Mouse (Mus musculus) erythroblast, embryonic 14.5 days (primary cell): Measurements from ENCODE around the gene Ttyh1. TPM values are rescaled to one million over a fixed set of nuclear protein-coding genes. Genes with fewer than 3 reads are reported as not detected.

Experiments used
- H3K27me3 ChIP-seq: 2 replicates; pipeline ENCODE4 v1.6.1; 2012; ENCODE audit warnings: inconsistent platforms; ENCODE audit not compliant: control insufficient read depth
- H3K36me3 ChIP-seq: 2 replicates; pipeline ENCODE4 v1.6.1; 2012; ENCODE audit warnings: mild to moderate bottlenecking, inconsistent platforms; ENCODE audit not compliant: control insufficient read depth
- H3K4me1 ChIP-seq: 2 replicates; pipeline ENCODE4 v1.6.1; 2012; ENCODE audit warnings: inconsistent platforms; ENCODE audit not compliant: control insufficient read depth
- H3K4me3 ChIP-seq: replicated peaks from 2 replicates; pipeline ENCODE3; 2012; ENCODE audit warnings: moderate library complexity, mild to moderate bottlenecking, inconsistent platforms
- H3K9me3 ChIP-seq: 2 replicates; pipeline ENCODE4 v1.6.1; 2012; ENCODE audit warnings: low read length, inconsistent platforms, mixed read lengths; ENCODE audit not compliant: control insufficient read depth
- GATA1 ChIP-seq: IDR thresholded peaks from 2 replicates; pipeline ENCODE4 v1.6.1; 2012; ENCODE audit warnings: low read length, inconsistent platforms, mixed read lengths
- TAL1 ChIP-seq: IDR thresholded peaks from 3 replicates; pipeline ENCODE4 v1.6.1; 2012; ENCODE audit warnings: low read length, inconsistent platforms, mixed read lengths
- polyA plus RNA-seq: library from polyadenylated mRNA; stranded (reverse); fragments of >175 nt; gene quantifications from 2 replicates; pipeline ENCODE4 v1.2.3, GENCODE M21; 2012

The Ttyh1 gene
- polyA plus RNA-seq, 1 experiment, result not detected

DNA sequence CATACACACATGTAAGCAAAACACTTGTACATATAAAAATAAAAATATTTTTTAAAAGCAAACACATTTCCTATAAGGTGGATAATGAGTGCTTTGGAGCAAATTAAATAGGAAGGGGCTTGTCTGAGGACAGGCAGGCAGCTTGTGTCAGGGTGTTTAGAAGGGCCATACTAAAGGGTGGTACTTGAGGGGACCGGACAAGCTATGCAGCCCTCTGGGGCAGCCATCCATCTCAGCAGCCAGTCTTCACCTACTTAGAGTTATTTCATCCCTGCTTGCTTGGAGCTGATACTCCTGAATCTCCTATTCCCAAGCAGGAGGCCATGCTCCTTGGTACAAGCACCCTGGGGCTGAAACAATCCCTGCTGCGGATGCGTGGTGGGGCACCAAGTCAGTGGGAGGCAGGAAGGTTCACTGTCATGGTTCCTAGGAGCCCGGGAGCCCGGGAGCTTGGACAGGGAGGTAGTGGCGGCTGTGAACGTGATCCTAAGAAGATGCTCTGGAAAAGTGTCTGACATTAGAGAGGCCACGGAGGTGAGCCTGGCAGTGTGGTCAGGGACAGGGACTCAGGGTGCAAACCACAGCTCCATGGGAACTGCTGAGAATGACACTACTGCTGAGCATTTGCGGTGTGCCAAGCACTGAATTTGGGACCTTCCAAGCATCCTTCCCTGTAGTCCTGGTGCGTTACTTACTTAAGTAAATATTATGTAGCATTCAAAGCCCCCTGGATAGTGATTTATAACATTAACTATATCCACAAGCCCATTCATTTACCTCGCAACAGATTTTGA lies 8.0 kb downstream of the Ttyh1 start:
- no peaks in the 10 kb centered on the region for H3K36me3 ChIP-seq
- TF ChIP-seq TAL1, result no peak
- no peak for TF ChIP-seq GATA1

GRCm38 (mm10) chr7:4127894-4128293 lies 8.7 kb downstream of the Ttyh1 start:
- Histone ChIP-seq H3K9me3 (no peaks in the 10 kb centered on the region), H3K36me3 (peaks cover 2% of the 10 kb centered on the region)
- no peak for TF ChIP-seq TAL1
- no peak for TF ChIP-seq GATA1

More for the DNA sequence above, 8.0 kb downstream of the Ttyh1 start:
- Histone ChIP-seq H3K9me3 (no peaks in the 10 kb centered on the region), H3K4me1 (peaks cover 9% of the 10 kb centered on the region), H3K4me3 (no peak overlapping the region), H3K27me3 (peaks cover 2% of the 10 kb centered on the region; the same call in 1 of the 2 replicates)

GRCm38 (mm10) chr7:4128860-4129259 lies 9.7 kb downstream of the Ttyh1 start:
- H3K4me3 ChIP-seq, result no peak overlapping the region
- no peaks in the 10 kb centered on the region for H3K27me3 ChIP-seq
- peaks cover 9% of the 10 kb centered on the region for H3K36me3 ChIP-seq
- TF ChIP-seq TAL1 (no peak), GATA1 (no peak)
- H3K4me1 ChIP-seq, result peaks cover 9% of the 10 kb centered on the region
- H3K9me3 ChIP-seq, result no peaks in the 10 kb centered on the region

More at GRCm38 (mm10) chr7:4127894-4128293, 8.7 kb downstream of the Ttyh1 start:
- Histone ChIP-seq H3K4me3 (no peak overlapping the region), H3K27me3 (no peaks in the 10 kb centered on the region), H3K4me1 (peaks cover 9% of the 10 kb centered on the region)

DNA sequence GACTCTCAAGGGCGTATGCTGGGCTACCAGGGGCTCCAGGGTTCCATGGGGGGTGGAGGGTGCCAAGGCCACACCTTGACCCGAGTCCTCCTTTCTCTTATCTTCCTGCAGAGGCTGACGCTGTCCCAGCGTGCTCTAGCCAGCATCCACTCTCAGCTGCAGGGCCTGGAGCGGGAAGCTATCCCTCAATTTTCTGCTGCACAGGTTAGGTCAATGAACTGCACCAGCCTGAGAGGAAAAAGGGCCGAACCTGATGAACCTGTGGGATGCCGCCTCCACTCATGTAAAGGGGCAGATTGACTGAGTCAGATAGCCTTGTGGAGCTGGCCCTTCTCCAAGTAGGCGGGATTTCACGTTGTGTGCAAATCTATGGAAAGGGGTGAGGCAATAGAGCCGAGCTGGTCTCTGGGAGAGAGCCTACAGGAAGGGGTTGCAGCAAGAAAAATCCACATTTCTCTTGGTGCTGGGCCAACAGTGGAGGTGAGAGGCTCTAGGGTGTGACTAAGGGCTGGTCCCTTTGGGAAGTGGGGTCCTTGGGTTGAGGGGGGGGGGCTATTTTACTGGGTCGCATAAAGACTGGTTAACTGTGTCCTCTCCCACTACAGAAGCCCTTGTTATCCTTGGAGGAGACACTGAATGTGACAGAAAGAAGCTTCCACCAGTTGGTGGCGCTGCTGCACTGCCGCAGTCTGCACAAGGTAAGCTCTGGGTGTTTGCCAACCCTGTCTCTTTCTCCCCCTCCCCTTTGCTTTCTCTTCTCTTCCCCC lies 11.7 kb downstream of the Ttyh1 start:
- peaks cover 9% of the 10 kb centered on the region for H3K36me3 ChIP-seq
- H3K27me3 ChIP-seq, result no peaks in the 10 kb centered on the region
- no peak overlapping the region for H3K4me3 ChIP-seq
- no peak for TF ChIP-seq GATA1
- TF ChIP-seq TAL1, result no peak
- peaks cover 18% of the 10 kb centered on the region for H3K4me1 ChIP-seq
- H3K9me3 ChIP-seq, result no peaks in the 10 kb centered on the region

DNA sequence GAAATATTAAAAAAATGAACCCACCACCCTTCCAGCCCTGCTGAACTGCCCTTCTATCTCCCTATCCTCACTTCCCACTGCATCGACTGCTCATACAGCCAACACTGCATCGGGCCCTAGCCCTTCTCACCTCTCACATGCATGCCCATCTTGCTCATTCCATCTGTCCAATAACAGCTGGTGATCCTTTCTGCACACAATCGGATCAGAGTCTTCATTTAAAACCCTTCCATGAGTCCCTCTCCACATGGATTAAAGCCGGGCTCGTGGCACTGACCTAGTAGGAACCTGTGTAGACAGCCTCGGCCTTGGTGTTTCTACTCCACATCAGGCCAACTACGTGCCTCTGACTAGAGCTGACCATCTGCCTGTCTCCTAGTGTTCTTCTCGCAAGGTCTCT lies 12.8 kb downstream of the Ttyh1 start:
- Histone ChIP-seq H3K4me1 (peaks cover 23% of the 10 kb centered on the region), H3K9me3 (no peaks in the 10 kb centered on the region), H3K36me3 (peaks cover 9% of the 10 kb centered on the region), H3K4me3 (no peak overlapping the region), H3K27me3 (no peaks in the 10 kb centered on the region)
- TF ChIP-seq GATA1, result no peak
- no peak for TF ChIP-seq TAL1

GRCm38 (mm10) chr7:4132581-4132980 lies 13.4 kb downstream of the Ttyh1 start:
- no peak overlapping the region for H3K4me3 ChIP-seq
- H3K9me3 ChIP-seq, result no peaks in the 10 kb centered on the region
- H3K36me3 ChIP-seq, result peaks cover 11% of the 10 kb centered on the region
- H3K27me3 ChIP-seq, result no peaks in the 10 kb centered on the region
- H3K4me1 ChIP-seq, result peaks cover 26% of the 10 kb centered on the region
- TF ChIP-seq GATA1 (no peak), TAL1 (no peak)

GRCm38 (mm10) chr7:4132998-4133397 lies 13.8 kb downstream of the Ttyh1 start:
- H3K27me3 ChIP-seq, result no peaks in the 10 kb centered on the region
- peaks cover 30% of the 10 kb centered on the region for H3K4me1 ChIP-seq
- no peak for TF ChIP-seq GATA1
- no peak for TF ChIP-seq TAL1
- H3K36me3 ChIP-seq, result peaks cover 14% of the 10 kb centered on the region
- H3K4me3 ChIP-seq, result no peak overlapping the region
- no peaks in the 10 kb centered on the region for H3K9me3 ChIP-seq

GRCm38 (mm10) chr7:4134911-4135310 lies 15.7 kb downstream of the Ttyh1 start:
- peaks cover 33% of the 10 kb centered on the region for H3K36me3 ChIP-seq

GRCm38 (mm10) chr7:4136404-4136770 lies 17.2 kb downstream of the Ttyh1 start:
- Histone ChIP-seq H3K27me3 (no peaks in the 10 kb centered on the region), H3K4me3 (peak overlapping the region; percentile 89), H3K9me3 (no peaks in the 10 kb centered on the region), H3K36me3 (peaks cover 48% of the 10 kb centered on the region), H3K4me1 (peaks cover 40% of the 10 kb centered on the region)
- TF ChIP-seq GATA1 (no peak), TAL1 (no peak)

More at GRCm38 (mm10) chr7:4134911-4135310, 15.7 kb downstream of the Ttyh1 start:
- Histone ChIP-seq H3K27me3 (no peaks in the 10 kb centered on the region), H3K4me3 (no peak overlapping the region), H3K4me1 (peaks cover 46% of the 10 kb centered on the region), H3K9me3 (no peaks in the 10 kb centered on the region)
- TF ChIP-seq TAL1, result no peak
